Mouse (Mus musculus) ovary, adult 2 months (tissue): ENCODE data around the gene Nhs. TPM values are rescaled to one million over a fixed set of nuclear protein-coding genes. Genes with fewer than 3 reads are reported as not detected.

Source experiments
- polyA plus RNA-seq: library from polyadenylated mRNA; depleted of rRNA; stranded (reverse); fragments of >200 nt; gene quantifications from 2 replicates; pipeline ENCODE4 v1.2.3, GENCODE M21; 2012; rRNA removed

The Nhs gene
- polyA plus RNA-seq: 1.2 and 1.6 TPM in 2 replicates

DNA sequence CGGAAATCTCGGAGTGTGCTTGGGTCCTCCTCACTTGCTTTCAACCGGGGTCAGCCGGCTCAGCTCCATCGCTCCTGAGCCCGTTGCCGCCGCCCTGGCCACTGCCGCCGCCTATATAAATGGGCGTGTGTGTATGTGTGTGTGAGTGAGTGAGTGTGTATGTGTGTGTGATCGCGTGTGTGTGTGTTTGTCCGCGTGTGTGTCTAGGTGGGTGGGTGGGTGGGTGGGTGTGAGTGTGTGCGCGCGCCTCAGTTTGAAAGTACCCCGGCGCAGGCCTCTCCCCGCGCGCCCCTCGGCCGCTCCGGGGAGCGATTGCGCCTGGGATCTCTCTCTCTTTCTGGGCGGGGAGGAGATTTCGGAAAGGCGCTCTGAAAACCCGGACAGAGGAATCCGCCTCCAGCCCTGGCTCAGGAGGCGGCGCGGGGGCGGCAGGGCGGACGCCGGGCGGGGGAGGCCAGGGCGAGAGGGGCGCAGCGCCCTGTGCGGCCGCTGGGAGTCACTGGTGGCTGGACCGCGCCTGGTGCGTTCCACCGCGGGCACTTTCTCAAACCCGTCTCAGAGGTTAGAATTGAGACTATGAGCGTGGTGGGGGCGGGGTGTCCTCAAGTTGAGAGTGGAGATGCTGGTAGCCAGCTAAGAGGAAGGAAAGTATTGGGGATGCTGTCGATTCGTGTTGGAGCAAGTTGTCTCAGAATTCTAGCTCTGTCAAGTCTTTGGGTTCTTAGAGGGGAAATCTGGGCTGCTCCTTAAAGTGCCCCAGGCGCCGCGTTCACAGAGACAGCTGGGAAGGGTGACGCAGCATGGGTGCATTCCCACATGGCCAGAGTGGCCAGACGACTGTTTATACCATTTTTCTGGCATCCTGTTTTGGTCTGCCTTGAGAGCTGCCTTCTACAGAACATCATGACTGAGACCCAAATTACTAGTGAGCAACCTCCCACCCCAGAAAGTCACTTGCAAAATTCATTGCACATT is at the start of gene Nhs:
TSS of gene Nhs (minus strand) at position 94 of the 975 bp plus-strand sequence.

